Mouse (Mus musculus): ENCODE data around the gene Cuzd1. TPM values are rescaled to one million over a fixed set of nuclear protein-coding genes. Genes with fewer than 3 reads are reported as not detected.

The Cuzd1 gene
- polyA plus RNA-seq, 1 experiment from 2014 or later: not detected

Other genes with a start within 250 kb of the Cuzd1 start
- not detected in 2 replicates for gene 4933402N03Rik, start 176.0 kb downstream of the Cuzd1 start, polyA plus RNA-seq (2015; fragmentation: Nextera tagmentation; extraction: Ambion mirVana)
- not detected in 2 replicates for gene 5430419D17Rik, start 147.9 kb downstream of the Cuzd1 start, polyA plus RNA-seq (2015; fragmentation: Nextera tagmentation; extraction: Ambion mirVana)
- gene Fam24b, start 7.2 kb upstream of the Cuzd1 start, polyA plus RNA-seq (2015; fragmentation: Nextera tagmentation; extraction: Ambion mirVana): not detected in 2 replicates
- gene Fam24a, start 11.6 kb upstream of the Cuzd1 start, polyA plus RNA-seq (2015; fragmentation: Nextera tagmentation; extraction: Ambion mirVana): not detected in 2 replicates
- gene 2310057M21Rik, start 40.5 kb upstream of the Cuzd1 start, polyA plus RNA-seq (2015; fragmentation: Nextera tagmentation; extraction: Ambion mirVana): 24.3 and 29.0 TPM in 2 replicates
- 42.1 and 50.4 TPM in 2 replicates for gene Pstk, start 48.8 kb upstream of the Cuzd1 start, polyA plus RNA-seq (2015; fragmentation: Nextera tagmentation; extraction: Ambion mirVana)
- 12.6 and 15.5 TPM in 2 replicates for gene Ikzf5, start 88.2 kb upstream of the Cuzd1 start, polyA plus RNA-seq (2015; fragmentation: Nextera tagmentation; extraction: Ambion mirVana)
- 82.8 and 92.2 TPM in 2 replicates for gene Acadsb, start 88.3 kb upstream of the Cuzd1 start, polyA plus RNA-seq (2015; fragmentation: Nextera tagmentation; extraction: Ambion mirVana)
- gene Hmx3, start 220.6 kb upstream of the Cuzd1 start, polyA plus RNA-seq (2015; fragmentation: Nextera tagmentation; extraction: Ambion mirVana): 0.52 and 1.0 TPM in 2 replicates
- gene Hmx2, start 226.5 kb upstream of the Cuzd1 start, polyA plus RNA-seq (2015; fragmentation: Nextera tagmentation; extraction: Ambion mirVana): 1.2 and 1.5 TPM in 2 replicates
- 148 and 173 TPM in 2 replicates for gene Bub3, start 237.9 kb upstream of the Cuzd1 start, polyA plus RNA-seq (2015; fragmentation: Nextera tagmentation; extraction: Ambion mirVana)

Measured in neural tube, embryonic 13.5 days (tissue).